Mouse (Mus musculus) heart, postnatal 36 days (tissue): ENCODE measurements around the gene Plekhh2. TPM values are rescaled to one million over a fixed set of nuclear protein-coding genes. Genes with fewer than 3 reads are reported as not detected.
"Not testable (repeated sequence)": the region's sequence is repeated elsewhere in the genome, so short reads cannot be mapped to it uniquely, and the experiment has no call there.

Experiments used
- DNase-seq, 2 experiments: peaks; one replicate each; pipeline ENCODE4 v3.0.0; 2021 to 2022
- intact Hi-C: fragments of 180-260 bp; cut with DNase I; formaldehyde crosslinking; loops from one replicate; pipeline ENCODE4 v1.15.1; 2025
- total RNA-seq, 2 experiments: library from RNA; stranded (reverse); gene quantifications; 2 replicates each; pipeline ENCODE4 v1.2.3; 2021

The Plekhh2 gene
- total RNA-seq, 2 experiments from 2014 or later = 2.9 TPM

DNA sequence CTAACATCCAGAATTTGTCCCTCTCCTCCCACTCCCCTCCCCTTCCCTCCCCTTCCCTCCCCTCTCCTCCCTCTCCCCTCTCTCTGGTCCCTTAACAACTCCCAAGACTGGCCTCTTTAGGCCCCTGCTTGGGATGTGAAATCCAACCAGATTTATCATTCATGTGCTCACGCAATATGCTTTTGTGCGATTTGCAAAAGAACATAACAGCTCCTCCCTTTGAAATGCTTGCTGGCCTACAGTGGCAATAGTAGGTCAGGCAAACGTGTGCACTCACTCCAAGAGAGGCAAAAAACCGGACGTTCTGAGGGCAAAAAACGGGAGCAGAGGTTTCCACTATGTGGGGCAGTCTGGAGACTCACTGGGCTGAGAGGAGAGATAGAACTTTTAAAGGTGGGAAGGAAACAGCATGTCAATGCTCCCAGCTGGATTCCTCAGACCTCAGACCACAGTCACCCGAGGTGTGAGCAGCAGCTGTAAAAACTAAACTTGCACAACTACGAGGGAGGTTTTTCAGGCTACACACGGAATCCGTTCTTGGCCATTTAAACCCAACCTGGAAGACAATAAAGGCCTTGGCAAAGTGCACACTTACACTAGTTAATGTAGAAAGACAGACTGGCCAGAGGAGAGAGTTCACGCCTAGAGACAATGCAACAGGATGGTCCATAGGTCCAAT, 595 bp upstream of the Plekhh2 start:
- DNase-seq = no peak
- intact Hi-C loops = no loop called here

DNA sequence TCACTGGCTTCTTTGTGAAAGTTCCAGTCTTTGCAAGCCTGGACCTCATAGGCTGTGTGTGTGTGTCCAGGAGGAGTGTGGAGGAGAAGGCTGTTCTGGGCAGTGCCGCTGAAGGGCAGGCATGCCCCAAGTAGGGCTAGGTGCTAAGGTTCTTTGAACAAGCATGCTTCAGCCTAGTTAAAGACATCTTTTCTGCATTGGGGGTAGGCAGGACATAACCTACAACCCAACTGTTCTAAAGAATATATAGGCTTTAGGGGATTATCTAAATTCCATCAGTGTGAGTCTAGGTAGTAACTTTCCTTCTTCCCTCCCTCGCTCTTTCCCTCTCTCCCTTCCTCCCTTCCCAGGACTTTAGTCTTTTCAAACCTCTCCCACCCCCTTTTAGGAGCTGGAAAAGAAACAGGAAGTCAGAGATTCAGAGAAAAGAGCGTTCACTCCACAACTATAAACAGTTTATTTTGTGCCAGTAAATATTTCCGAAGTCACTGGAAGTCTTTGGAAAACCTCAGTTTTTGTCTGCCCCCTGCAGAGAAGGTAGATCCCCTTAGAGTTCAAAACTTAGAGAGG, 906 bp downstream of the Plekhh2 start:
- peak in 1 of 2 experiments; percentile 19 for DNase-seq
- intact Hi-C loops = no loop called here

DNA sequence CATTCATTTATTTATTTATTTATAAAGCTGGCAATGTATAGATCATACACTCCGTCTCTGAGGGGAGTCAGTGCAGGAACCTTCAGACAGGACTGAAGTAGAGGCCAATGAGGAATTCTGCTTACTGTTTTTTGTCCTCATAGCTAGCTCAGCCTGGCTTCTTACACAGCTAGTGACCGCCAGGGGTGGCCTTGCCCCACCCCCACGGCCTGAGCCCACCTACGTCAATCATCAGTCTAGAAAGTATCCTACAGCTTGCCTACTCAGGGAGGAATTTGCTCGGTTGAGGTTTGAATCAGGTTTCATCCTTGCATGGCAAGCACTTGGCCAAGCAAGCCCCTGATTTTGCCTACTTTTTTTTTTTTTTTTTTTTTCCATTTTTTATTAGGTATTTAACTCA, 4.2 kb downstream of the Plekhh2 start:
- DNase-seq = no peak
- intact Hi-C loops = no loop called here

DNA sequence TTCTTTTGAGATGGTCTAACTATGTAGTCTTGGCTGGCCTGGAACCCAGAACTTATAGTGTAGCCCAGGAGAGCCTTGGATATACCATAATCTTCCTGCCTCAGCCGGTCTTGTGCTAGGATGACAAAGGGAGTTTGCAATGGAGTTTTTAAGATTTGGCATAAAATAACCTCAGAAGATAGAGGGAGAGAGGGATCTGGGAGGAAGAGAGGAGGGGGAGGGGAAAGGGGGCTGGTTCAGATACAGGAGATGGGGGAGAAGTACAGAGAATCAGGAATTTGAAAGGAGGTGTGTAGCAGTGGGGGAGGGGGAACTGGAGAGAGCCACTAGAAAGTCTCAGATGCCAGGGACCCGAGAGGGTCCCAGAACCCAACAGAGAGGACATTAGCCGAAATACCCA, 7.7 kb downstream of the Plekhh2 start:
- no peak for DNase-seq
- intact Hi-C loops = no loop called here

DNA sequence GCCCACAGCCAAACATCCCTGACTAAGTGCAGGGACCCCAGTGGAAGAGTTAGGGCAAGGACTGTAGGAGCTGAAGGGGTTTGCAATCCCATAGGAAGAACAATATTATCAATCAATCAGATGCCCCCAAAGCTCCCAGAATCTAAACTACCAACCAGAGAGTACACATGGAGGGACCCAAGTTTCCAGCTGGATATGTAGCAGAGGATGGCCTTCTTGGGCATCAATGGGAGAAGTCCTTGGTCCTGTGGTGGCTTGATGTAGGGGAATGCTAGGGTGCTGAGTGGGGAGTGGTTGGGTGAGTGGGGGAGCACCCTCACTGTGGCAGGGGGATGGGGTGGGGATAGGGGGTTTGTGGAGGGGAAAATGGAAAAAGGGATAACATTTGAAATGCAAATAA, 8.4 kb downstream of the Plekhh2 start:
- DNase-seq = no peak
- intact Hi-C loops = no loop called here

DNA sequence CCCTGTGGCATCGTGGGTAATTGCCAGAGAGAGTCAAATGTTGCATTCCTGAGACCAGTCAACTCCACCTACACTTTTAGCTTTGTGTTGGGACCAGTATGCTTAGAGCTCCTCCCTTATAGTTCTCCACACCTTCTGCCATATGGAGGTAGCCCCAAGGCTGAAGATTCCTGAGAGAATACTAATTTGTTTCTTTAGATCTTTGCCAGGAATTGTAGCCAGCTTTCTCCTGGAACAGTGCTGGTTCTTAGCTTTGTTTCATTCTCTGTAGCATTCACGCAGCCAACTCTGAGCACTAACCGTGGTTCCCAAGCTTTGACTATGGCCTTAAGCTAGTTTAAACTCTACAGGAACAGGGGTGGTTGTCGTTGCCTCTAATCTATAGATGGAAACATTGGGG, 17.7 kb downstream of the Plekhh2 start:
- no peak for DNase-seq

DNA sequence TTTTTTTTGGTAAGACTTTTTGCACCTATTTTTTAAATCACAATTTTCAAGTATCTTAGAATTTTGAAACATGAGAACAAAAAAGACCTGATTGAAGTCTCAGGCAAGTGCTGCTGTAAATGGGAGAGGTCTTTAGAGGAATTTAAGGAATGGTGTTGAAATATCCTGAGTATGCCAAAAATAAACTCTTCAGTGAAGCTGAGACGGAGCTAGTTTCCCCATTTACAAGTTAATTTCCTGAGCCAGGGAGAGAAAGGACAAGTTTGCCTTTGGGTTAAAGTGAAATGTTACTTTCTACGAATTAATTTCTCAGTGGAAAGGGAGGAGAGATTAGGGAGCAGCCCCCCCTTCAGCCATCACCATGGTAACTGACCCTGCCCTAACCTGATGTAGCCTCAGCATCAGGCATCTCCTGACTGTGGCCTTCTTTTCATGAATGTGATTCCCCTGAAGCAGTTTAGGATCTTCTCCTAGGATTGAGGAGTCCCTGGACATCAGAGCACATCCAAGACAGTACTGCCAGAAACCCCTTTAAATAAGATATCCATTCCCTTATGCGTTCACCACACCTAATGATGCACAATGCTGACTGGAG, 18.6 kb downstream of the Plekhh2 start:
- no peak for DNase-seq
- intact Hi-C loops = no loop called here

More for the DNA sequence above, 17.7 kb downstream of the Plekhh2 start:
- intact Hi-C loops = no loop called here

DNA sequence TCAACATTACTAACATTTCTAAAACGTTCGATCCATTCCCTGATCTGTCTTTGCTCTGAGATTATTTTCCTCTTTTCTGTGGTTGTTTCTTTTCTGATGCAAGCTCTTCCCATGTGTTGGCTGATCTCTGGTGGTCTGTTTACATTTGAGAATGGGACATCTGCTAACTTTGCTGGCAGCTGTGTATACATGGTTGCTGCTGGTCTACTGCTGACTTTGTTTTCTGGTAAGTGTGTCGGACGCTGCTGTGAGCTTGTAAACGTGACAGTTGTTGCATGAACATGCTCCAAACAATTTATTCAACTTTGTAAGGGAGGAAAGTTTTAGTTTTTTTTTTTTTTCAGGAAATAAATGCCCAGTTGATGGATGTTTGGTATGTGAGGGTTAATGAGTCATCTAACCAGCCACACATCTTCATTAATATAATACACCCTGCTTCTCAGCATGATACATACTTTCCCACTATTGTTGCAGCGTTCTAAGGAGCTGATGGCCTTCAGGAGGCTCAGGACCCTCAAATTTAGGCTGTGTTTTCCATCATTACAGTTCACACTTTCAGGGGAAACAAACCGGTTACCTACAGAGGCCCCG, 21.3 kb downstream of the Plekhh2 start:
- intact Hi-C loops = no loop called here
- no peak for DNase-seq

DNA sequence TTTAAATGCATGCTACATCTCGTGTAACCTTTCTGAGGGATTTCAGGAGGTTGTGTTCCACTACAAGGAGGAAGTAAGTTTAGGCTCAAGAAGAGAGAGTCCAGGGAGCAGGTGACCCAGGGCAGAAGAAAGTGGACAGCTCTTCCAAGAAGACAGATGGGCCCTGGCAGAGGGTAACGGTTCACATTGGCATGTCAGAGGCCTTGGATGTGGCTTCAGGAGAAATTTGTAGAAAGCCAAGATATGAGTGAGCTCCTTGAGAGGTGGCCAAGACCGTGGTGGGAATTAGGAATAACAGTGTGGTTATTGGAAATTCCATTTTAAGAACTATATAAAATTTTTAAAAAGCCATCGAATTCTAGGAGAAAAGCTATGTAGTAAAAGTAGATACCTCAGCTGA, 22.1 kb downstream of the Plekhh2 start:
- DNase-seq = no peak

DNA sequence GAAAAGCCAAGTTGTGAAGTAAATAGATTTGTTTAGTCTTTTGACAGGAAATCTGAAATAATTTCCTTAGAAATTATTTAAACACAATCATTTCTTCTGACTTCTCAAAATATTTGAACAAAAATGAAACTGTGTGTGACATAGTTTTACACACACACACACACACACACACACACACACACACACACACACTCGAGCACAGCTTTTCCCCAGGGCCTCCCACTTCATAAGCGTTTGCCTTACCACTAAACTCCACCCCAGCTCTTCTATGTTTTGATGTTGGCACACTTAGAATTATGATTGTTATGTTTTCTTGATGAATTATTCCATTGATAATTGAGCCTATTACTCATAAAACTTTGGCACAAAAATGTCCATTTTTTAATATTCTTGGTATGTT, 22.9 kb downstream of the Plekhh2 start:
- intact Hi-C loops = no loop called here
- DNase-seq = no peak

More for the DNA sequence above, 22.1 kb downstream of the Plekhh2 start:
- intact Hi-C loops = no loop called here

DNA sequence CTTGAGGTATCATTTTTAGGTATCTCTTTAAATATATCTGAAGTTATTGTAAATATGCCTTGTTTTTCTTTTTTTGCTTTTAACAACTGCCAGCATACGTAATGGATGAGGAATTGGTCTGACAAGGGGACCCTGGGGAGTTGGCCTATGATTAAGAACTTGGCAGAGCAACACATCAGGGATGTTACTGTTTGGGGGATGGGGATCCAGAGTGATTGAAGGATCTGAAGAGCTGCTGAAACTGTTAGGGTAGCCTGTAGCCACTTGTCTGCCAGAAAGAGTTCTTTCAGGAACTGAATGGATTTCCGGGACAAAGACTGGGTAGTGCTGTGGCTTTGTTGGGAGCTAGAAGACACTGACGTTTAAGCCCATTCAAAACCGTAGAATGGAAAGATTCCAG, 23.5 kb downstream of the Plekhh2 start:
- intact Hi-C loops = no loop called here
- peak; percentile 41 to 47 for DNase-seq

DNA sequence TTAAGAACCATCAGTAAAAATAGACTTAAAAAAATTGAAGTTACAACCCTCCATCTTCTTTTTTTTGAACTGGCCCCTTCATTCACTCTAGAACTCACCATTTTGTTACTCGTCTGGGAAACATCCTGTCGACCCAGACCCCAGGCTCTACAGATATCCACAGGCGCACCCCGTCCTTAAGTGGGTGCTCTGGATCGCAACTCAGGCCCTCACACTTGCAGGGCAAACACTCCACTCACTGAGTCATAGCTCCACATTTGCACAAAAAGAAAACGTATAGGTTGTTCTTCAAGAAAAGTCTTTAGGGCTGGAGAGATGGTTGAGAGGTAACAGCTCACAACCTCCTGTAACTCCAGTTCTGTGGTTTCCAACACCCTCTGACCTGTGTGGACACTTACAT, 25.6 kb downstream of the Plekhh2 start:
- intact Hi-C loops = no loop called here

DNA sequence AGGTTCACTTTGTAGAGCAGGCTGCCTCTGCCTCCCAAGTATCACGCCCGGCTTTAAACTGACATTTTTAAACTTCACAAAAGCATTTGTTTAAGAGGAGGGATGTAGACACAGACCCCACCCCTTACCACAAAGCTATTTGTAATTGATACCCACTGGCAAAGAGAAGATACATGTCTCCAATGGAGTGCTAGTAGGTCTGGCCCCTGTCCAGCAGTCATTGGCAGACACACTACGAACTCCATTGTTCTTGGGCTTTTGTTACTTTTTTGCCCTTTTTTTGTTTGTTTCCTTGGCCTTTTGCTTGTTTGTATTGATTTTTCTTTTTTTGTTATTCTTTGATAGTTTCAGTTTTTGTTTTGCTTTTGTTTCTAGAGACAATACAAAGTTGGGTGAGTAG, 26.3 kb downstream of the Plekhh2 start:
- no peak for DNase-seq
- intact Hi-C loops = no loop called here

More for the DNA sequence above, 25.6 kb downstream of the Plekhh2 start:
- DNase-seq = no peak

DNA sequence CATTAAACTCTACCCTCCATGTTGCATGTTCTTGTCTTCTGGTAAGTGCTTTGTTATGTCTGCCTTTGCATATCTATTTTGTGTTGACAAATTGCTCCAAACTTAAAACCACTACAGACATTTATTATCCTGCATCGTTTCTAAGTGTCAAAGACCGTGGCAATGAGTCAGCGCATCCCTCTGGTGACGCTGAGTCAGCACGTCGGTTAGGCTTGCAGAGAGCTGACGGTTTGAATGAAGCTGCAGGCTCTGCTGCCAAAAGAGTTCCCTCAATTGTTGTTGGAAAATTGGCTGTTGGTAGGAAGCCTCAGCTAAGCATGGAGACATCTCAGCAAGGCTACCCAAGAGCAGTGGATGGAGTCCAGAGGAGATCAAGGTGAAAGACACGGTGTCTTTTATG, 28.9 kb downstream of the Plekhh2 start:
- intact Hi-C loops = no loop called here
- no peak for DNase-seq

DNA sequence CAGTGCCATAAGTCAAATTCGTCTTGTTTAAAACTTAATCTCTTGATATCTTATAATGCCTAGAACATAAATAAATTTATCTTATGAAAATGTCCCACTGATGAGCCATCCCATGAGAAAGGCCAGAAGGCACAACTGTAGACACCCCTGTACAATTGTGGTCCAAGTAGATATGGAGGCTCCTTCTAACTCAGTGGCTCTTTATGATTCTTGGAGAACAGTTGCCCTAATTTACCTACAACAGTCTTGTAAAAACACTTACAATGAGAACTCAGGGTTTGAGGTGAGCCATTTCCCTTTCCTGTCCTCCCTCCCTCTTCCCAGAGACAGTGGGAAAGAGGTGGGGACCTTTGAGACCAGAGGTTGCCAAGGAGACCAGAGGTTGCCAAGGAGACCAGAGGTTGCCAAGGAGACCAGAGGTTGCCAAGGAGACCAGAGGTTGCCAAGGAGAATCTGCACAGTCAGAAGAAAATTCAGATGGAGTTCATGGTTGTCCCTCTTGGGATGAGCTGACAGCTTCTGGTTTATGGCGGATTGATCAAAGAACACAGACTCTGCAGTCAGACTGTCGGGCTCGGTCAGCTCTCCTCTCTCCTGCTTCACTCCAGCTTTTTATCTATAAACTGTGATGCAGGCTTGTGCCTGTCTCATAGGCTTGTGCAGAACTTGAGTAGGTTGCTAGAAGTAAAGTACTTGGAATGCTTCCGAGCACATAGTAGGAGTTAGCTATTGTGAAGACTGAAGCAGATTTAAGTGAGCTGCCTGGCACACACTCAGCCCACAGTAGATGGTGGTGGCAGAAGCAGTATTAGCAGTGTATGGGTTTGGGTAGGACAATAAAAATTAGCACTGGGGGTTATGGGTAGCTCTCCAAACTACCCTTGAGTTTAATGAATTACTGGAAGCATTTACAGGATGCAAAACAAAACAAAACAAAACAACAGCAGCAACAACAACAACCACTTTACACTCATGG, 39.5 kb downstream of the Plekhh2 start:
- DNase-seq = no peak
- intact Hi-C loops = no loop called here

DNA sequence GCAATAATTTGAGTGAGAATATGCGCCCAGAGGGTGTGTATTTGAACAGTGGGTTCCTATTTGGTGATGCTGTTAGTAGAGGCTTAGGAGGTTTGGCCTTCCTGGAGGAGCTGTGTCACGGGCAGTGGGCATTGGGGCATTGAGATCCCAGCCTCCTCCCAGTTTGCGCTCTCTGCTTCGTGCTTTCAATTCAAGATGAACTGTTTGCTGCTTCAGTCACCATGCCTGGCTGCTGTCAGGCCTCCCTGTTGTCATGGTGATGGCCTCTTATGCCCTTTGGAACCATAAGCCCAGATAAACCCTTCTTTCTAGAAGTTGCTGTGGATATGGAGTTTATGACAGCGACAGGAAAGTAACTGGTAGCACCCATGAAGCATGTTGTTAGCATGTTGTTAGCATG, 40.5 kb downstream of the Plekhh2 start:
- intact Hi-C loops = no loop called here

DNA sequence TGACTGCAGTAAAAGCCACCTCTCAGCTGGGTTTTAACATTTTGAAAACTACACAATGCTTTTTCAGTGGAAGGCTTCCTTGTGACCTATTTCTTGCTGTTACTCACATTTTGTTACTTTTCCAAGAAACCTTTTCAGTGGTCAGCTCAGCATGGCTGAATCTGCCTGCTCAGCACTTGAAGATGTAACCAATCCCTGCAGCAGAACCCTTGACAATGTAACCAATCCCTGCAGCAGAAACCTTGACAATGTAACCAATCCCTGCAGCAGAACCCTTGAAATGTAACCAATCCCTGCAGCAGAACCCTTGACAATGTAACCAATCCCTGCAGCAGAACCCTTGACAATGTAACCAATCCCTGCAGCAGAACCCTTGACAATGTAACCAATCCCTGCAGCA, 52.6 kb downstream of the Plekhh2 start:
- intact Hi-C loops = not testable (repeated sequence)

More for the DNA sequence above, 40.5 kb downstream of the Plekhh2 start:
- no peak for DNase-seq

DNA sequence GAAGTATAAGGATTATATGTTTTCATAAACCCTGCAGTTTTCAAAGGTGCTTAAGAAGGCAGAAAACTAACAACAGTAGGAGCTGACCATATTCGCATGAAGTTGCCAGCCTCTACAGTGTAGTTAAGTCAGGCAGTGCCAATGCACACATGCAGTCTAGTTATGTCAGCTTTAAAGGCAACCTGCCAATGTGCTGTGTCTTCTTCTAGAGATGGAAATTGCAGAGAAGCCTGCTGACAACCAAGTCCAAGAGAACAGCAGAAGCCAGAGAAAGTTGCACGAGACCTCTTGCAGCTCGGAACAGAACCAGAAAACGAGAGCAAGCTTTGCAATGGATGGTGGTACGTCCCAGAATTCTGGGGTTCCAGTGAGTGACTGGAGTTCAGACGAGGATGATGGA, 54.1 kb downstream of the Plekhh2 start:
- DNase-seq = no peak

More for the DNA sequence above, 52.6 kb downstream of the Plekhh2 start:
- not testable (repeated sequence) for DNase-seq

DNA sequence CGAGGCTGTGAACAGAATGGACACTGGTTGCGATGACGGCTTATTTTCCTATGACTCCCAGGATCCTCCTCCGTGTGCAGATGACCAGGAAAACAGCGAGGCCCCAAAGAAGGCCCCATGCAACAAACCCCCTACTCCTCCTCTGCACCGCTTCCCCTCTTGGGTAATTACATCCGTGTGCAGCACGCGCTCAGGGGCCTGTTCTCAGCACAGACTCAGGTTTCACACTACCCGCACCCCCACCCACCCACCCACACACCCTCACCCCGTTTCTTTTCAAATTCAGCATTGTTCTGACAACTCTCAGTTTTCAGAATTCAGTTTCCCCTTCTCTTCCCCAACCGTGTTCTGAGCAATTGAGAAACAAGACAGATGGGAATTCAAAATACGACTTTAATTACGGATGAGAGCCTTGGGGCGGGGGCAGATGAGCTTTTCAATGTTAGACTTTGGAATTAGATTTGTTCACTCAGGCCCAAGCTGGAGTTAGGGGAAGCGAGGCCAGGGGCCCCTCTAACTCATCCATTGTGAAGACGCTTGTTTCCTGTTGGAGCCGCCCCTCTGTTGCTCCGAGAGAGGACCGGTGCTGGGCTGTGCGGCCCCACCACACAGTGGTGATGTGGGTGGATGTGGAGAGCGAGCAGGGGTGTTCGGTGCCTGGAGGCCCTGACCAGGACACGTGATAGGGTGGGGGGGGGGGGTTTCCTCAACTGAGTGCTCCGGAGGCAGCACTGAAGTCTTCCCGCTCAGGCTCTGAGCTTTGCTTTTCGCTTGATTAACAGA, 55.3 kb downstream of the Plekhh2 start:
- intact Hi-C loops = no loop called here
- no peak for DNase-seq

More for the DNA sequence above, 54.1 kb downstream of the Plekhh2 start:
- intact Hi-C loops = no loop called here

DNA sequence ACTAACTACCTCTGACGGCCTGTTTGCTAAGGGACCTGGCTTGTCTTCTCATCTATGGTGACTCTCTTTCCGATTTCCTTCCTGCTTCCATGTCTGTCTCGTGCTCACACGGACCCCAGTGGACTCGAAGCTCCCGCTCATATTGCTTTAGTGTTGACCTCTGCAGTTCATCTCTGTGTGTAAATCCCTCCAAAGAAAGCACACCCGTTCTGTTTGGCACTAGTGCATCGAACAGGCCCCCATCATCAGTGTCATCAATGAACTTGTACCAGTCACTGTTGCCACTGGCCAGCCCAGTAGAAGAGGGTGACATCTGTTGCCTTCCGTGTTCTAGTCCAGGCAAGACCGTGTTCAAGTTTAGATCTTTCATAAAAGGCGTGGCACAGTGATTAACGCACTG, 57.1 kb downstream of the Plekhh2 start:
- intact Hi-C loops = no loop called here
- no peak for DNase-seq
